Mouse (Mus musculus) mature B cell (primary cell): Measurements from ENCODE around the gene Pla2g2e.
"Not testable (repeated sequence)": the region's sequence is repeated elsewhere in the genome, so short reads cannot be mapped to it uniquely, and the experiment has no call there.

Source experiments
- in situ Hi-C: fragments of 300-500 bp; cut with MboI; formaldehyde crosslinking; loops from 2 replicates; pipeline ENCODE4 v1.14.3; 2019

Pla2g2e gene

DNA sequence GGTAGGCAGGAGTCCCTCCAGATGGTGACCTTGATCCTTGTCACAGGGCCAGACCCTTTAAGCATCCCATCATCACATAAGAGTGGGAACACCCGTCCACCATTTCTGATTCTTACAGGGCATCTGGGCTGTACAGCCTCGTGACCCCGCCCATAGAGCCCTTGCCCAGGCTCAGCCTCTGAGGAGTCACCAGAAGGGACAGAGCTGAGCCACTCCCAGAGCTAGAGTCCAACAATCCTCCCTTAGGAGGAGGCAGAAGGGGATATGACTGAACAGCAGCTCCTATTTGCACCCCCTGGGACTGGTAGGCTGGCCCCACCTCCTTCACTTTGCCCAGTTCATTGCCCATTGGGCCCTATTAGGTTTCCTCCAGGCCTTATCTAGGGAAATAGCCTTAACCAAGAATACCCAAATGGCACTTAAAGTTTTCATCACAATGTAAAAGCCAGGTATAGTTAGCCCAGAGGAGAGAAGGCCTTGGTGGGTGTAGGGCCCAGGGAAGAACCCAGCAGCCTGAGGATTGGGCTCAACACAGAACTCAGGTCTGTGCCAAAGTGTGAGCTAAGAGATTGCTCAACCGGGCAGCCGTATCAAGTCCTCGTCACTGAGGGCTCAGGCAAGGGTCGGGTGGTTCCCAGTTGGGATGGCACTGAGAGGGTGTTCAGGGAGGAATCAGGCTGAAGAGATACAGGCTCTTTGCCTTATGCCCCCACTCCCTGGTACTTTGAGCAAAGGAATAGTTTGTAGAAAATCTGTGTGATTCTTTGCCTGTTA is 3.3 kb downstream of the Pla2g2e start:
- in situ Hi-C loops: no loop called here

DNA sequence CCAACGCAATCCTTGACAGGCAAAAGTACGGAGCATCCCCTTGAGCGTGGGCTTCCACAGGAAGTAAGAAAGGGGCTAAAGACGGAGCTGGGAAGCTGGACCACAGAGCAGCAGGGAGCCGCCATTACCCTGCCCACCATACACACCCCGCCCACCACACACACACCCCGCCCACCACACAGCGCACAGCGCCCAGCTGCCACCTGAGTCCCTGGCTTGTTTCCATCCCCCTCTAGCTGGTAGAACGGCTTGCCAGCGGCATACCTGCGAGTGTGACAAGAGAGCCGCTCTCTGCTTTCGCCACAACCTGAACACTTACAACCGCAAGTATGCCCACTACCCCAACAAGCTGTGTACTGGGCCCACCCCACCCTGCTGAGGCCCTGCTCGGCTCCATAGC is 4.4 kb downstream of the Pla2g2e start:
- in situ Hi-C loops: no loop called here

DNA sequence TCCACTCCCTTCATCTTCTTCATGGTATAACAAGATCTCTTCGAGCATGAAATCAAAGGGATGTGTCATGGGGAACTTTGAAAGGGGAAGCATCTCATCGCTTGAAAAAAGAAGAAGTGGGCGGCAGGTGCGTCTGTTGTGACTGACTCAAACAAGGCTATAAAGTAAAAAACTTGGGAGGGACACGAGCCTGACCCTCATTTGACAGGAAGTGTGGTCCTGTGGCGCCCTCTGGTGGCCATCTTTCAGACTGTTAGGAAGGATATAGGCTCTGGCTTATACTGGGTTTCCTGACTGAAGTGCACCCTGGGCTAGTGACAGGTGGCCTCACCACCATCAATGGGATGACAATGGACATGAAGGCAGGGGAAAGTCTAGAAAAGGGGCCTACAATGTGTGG is 6.5 kb downstream of the Pla2g2e start:
- in situ Hi-C loops: no loop called here

DNA sequence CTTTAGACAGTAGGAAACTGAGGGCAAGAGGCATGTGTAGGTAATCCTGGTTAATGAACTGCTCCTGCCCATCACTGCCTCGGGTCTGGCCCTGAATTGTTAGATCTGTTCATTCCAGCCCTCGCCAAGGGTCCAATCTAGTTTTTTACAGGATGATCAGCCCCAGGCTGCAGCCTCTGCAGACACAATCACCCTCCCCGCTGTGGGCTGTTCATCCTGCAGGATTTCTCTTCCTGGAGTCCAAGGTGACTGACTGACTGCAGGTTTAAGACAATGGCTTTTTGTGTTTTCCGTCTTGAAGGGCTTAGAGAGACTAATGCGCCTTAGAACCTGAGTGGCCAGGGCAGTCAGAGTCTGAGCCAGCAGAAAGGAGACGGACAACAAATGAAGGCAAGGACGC is 11.4 kb downstream of the Pla2g2e start:
- in situ Hi-C loops: no loop called here

DNA sequence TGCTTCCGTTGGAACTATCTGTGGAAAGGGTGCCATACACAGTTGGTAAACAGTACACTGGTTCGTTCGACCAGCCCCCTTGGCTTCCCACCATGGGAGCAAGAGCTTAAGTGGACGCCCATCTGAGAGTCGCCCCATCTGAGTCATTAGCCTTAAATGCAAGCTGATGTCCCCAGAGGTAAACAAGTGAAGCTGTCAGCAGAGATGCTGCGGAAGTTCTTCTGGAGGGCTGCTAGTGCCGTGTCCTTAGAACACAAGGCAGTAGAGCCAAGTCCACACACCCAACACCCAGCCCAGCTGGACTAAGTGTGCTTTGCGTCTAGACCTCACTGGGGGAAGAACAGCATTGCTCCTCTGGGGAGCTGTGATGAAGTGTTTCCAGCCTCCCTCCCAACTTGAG is 11.9 kb downstream of the Pla2g2e start:
- in situ Hi-C loops: no loop called here

DNA sequence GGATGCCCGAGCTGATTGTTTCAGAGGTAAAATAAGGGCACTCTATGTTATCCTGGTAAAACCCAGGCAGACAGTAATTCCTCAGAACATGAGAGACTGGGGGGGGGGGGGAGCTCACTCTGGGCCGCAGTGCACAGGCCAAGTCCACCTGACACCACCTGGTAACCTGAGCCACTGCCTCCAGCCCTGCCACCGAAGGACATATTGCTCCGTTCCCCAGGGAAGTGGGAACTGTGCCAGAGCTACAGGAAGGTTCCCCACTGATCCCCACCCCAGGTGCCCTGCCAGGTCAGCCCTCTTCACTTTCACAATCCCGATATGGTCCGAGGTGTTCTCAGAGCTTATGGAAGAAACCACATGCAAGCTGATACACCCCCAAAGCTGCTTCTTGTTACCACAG is 14.9 kb downstream of the Pla2g2e start:
- in situ Hi-C loops: no loop called here

DNA sequence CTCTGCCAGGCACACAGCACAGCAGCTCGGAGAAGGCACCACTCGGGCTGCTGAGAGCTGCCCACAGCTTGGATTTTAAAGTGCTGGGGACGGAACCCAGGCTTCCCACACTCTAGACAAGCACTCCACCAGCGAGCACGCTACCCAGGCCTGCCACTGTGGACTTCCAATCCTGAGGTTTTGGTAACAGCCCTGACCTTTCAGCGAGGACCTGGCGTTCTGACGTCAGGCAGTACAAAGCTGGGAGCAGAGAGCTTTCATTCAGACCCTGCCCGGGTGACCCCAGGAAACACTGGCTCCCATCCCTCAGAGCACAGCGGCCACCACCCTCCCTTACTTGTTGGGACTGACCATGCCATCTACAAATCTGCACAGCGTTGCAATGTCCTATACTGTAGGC is 16.0 kb downstream of the Pla2g2e start:
- in situ Hi-C loops: not testable (repeated sequence)

DNA sequence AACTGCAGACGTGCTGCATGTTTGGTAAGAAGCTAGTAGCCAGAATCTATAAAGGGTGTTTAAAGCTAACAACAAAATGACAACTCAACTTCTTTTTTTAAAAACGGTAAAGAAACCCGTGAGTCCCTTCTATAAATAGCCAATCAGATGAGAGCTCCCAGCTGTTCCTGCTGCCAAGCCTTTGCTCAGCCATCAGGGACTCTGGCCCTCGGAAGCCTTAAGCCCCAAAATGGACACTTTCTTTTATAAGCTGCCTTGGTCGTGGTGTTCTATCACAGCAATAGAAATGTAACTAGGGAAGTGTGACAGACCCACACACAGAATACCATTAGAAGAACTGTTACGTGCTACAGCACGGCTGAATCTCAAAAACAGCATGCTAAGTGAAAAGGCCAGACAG is 21.6 kb downstream of the Pla2g2e start:
- in situ Hi-C loops: no loop called here

DNA sequence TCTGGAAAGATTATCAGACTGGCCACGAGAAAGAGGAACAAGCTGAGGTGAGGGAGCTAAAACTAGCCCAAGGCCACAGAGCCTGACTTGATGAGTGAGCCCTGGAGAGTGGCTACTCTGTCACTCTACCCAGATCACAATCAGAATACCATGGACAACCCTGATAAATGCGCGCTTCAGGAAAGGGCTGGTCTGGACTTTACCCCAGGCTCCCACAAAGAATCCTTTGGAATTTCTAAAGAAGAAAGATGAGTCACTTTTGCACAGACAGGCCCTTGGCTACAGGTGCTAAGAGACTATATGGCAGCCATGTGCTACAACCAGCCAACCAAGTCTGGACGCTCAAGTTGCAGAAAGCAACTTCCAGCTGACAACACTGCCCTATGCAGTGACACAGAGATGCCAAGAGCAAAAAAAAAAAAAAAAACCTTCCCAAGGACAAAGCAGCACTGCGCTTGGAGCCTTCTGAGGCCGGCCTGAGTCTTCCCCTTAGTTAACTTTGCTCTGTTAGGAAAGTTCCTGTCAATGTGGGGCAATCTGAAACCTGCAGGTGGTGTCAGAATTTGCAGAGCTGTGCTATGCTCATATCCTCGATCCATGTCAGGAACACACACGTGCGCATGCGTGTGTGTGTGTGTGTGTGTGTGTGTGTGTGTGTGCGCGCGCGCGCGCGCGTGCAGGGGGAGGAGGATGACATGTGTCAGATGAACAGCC is 28.0 kb downstream of the Pla2g2e start:
- in situ Hi-C loops: no loop called here

DNA sequence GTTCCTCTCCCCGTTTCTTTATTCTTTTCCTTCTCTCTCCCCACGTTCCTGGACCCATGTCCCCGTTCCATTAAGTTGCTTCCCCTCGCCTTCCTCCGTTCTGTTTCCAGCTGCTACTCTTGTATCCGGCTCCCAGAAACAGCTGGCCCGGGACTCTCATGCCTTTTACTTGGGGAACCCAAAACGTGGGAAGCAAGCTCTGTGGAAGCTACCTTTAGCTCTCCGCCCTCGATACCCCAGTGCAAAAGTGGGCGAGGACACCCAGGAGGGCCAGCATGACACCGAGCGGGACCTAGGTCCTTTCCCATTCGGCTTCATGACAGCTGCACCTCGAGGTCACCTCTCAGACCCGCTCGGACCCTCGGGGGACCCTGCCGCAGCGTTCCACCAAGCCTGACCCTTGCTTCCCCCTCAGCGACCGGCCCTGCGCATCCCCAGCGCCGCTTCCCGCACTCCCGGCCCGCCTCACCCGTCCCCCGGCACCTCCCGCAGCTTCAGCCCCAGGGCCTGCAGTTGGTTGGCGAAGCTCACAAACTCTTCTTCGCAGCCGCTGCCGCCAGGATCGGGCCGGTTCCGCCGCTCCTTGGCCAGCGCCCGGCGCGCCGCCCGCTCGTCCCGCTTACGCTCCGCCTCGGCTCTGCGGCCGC is 35.5 kb downstream of the Pla2g2e start:
- in situ Hi-C loops: no loop called here

DNA sequence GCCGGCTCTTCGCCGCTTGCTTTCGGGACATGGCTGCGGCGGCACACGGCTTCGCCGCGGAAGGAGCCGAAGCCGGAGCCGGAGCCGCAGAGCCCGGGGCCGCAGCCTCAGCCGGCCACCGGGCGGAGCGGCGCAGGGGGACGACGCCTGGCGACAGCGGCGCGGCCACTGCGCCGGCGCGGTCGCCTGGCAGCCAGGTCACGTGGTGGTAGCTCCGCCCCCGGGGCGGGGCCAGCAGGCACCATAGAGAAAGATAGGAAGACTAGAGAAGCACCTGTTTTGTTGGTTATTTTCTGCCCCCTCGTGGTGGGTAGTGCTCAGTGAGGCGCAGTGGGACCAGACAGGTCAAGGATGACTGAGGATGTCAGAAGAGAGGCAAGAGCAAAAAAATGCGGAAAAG is 36.1 kb downstream of the Pla2g2e start, which contains the start of gene Otud3:
TSS of gene Otud3 (minus strand) at position 149 of the 400 bp plus-strand sequence.
- in situ Hi-C loops: no loop called here

DNA sequence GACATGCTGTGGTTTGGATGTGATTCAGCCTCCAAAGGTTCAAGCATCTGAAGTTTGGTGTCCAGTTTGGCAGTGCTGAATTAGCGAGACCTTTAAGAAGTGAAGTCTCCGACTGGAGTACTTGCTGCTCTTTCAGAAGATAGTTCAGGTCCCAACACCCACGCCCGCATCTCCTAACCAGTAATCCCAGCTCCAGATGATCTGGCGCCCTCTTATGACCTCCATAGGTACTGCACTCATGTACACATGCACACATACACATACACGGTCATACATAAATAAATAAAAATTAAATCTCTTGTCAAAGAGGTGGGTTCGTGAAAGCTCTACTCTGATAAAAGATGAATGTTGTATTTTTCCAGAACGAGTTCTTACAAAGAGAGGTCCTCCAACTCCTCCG is 39.5 kb downstream of the Pla2g2e start:
- in situ Hi-C loops: no loop called here

DNA sequence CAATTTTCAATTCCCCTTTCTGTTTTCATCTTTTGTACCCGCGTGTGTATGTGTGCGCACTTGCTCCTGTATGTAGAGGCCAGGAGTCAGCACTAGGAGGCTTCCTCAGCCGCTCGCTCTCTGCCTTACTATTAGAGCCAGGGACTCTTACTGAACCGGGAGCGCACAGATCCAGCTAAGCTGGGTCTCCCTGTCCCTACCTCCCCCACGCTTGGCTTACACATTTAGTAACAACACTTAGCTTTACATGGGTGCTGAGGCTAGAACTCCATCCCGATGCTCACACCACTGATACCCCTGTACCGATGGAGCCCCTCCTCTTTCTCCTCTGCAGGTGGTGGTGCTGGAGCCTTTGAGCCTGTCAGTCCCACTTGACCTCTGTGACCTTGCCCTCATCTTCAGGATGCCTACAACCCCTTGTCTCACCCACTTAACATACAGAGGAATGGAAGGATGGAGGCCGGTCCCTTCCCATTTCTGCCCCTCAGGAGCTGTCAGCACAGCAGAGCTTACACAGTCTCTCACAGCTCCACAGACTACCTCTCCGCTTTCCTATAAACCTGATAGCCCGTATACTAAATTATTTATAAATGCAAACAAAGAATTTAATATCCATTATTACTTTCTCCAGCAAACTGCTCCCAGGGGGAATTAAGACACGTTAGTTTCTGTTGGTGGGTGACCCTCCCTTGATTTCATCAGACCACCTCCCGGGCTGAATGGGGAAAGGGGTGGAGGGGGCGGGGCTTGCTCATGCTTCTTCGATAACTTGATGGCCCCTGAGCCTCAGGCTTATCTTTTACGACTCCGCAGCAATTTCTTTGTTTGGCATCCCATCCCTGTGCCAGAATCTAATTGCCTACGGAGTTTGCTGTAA is 43.8 kb downstream of the Pla2g2e start:
- in situ Hi-C loops: no loop called here

DNA sequence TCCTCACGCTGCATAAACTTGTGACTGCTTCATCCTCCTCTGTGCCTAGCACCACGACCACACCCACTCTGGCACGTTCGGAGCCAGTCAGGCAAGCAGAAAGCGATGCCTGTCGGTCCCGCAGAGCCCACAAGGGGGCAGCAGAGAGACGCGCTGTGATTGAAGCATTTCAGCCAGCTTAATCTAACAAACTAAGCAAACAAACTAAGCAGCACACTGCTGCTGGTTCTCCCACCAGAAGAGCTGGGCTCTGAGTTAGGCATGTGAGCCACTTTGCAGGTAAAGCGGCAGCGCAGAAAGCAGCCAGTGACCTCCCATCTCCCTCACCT is 44.4 kb downstream of the Pla2g2e start:
- in situ Hi-C loops: no loop called here

DNA sequence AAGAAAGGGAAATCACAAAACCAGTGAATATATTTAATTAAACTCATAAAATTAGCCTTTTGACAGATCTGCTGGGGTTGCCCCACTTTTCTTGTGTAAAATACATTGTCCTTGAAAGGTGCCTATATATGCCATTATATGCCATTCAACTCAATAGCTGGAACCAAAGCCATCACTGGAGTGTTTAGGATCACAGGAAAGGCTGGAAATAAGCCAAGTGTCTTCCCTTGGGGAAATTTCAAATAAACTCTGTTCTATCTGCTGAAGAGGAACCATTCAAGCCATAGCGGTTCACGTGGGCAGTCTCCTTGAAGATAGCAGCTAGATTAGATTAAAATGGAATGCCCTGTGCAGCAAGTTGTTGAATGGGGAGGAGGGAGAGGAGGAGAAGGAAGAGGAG is 47.8 kb downstream of the Pla2g2e start:
- in situ Hi-C loops: no loop called here
